In the genomic region with DNA sequence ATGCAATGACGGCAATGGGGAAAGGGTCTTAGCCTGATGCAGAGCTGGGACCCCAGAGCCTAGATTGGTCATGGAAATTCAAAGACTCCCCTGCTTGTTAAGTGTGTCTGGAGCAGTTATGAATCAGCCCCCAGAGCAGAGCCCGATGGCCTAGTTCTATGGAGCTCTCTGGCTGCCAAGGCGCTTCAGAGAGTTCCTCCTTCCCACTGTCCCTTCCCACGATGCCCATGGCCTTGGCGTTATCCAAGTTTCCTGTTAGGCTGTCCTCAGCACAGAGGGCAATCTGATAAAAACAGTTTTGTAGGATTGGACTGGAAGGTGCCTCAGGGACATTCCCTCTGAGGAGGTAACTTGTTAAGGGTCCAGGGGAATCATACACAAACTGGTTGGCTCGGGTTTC, we compare ENCODE assay signal across 22 mouse cellular contexts.
"Had no signal": no experiment of that assay in that cellular context is flagged by ENCODE, and none has a peak within 500 bp of the region (broad histone marks: within the 10 kb centered on the region; RNA-seq: fewer than 3 reads in every experiment).

No protein-coding gene starts in this region.

- H3K9ac ChIP-seq: kidney, embryonic 15.5 days; limb, embryonic 12.5 days; limb, embryonic 15.5 days; liver, embryonic 14.5 days; liver, postnatal 0 days; lung, embryonic 14.5 days; midbrain, embryonic 15.5 days; neural tube, embryonic 13.5 days had no signal

- H3K27me3 ChIP-seq: kidney, embryonic 15.5 days; limb, embryonic 12.5 days; limb, embryonic 15.5 days; midbrain, embryonic 15.5 days; neural tube, embryonic 13.5 days had no signal

- DNase-seq: kidney, adult 11 months; kidney, adult 8-10 months; kidney, postnatal 10 days; kidney, postnatal 36 days; layer of hippocampus, postnatal 36 days; liver, postnatal 0 days; lung, embryonic 14.5 days; lung, postnatal 36 days; thymus, adult 2 months; thymus, postnatal 14 days; thymus, postnatal 4 days had no signal

- H3K27ac ChIP-seq: kidney, embryonic 15.5 days; left cerebral cortex, adult 2 months; limb, embryonic 12.5 days; limb, embryonic 15.5 days; liver, embryonic 14.5 days; midbrain, embryonic 15.5 days; neural tube, embryonic 13.5 days had no signal

- H3K4me3 ChIP-seq: kidney, embryonic 15.5 days; left cerebral cortex, adult 2 months; limb, embryonic 12.5 days; limb, embryonic 15.5 days; megakaryocyte, embryonic 14.5 days; midbrain, embryonic 15.5 days; neural tube, embryonic 13.5 days had no signal

- H3K4me2 ChIP-seq: kidney, embryonic 15.5 days; limb, embryonic 12.5 days; limb, embryonic 15.5 days; liver, embryonic 11.5 days; lung, embryonic 14.5 days; midbrain, embryonic 11.5 days; midbrain, embryonic 15.5 days; neural tube, embryonic 13.5 days had no signal

- ATAC-seq: liver, postnatal 0 days; lung, postnatal 0 days; midbrain, embryonic 15.5 days had no signal

- H3K36me3 ChIP-seq: kidney, embryonic 15.5 days; limb, embryonic 12.5 days; limb, embryonic 15.5 days; midbrain, embryonic 15.5 days; neural tube, embryonic 13.5 days had no signal

- H3K9me3 ChIP-seq: kidney, embryonic 15.5 days; limb, embryonic 12.5 days; limb, embryonic 15.5 days; megakaryocyte, embryonic 14.5 days; midbrain, embryonic 15.5 days; neural tube, embryonic 13.5 days had no signal
